Comparison of ENCODE assay signal across 9 mouse cellular contexts in genomic region chr4:57637636-57638386, GRCm38 (mm10).
A peak's percentile ranks its signal among the peaks of the same experiment; 100 is the strongest.
DNase-seq lines count a peak whose midpoint lies in the region; ATAC-seq lines count a peak whose summit lies in the region.
"Had no signal": no experiment of that assay in that cellular context is flagged by ENCODE, and none has a peak within 500 bp of the region (broad histone marks: within the 10 kb centered on the region; RNA-seq: fewer than 3 reads in every experiment).

No protein-coding gene starts in this region.

- H3K9me3 ChIP-seq in hindbrain, embryonic 13.5 days: no peaks in the 10 kb centered on the region

- peak overlapping the region; percentile 57 for H3K4me2 ChIP-seq in hindbrain, embryonic 13.5 days

- peak overlapping the region; percentile 67 for H3K9ac ChIP-seq in hindbrain, embryonic 13.5 days

- peak overlapping the region; percentile 84 for H3K27ac ChIP-seq in hindbrain, embryonic 13.5 days

- ATAC-seq in hindbrain, embryonic 13.5 days (ENCODE audit: low FRiP score): peak; percentile 88
- ATAC-seq: Patski had no signal

- no peaks in the 10 kb centered on the region for H3K36me3 ChIP-seq in hindbrain, embryonic 13.5 days

- DNase-seq in kidney, postnatal 14 days: peak; percentile 4
- no peak for DNase-seq in kidney, adult 18-20 months
- DNase-seq in embryo, embryonic 10.5 days (ENCODE audit: low spot score): peak; percentile 33
- peak; percentile 4 for DNase-seq in liver
- DNase-seq in right cerebral cortex, postnatal 25 days: peak; percentile 65
- DNase-seq in urinary bladder, postnatal 36 days (ENCODE audit: low spot score in 2 of 2): no peak
- no peak for DNase-seq in thymus, adult 18-20 months

- 0 out of 2 replicates have a peak, but pooled peaks cover 4% of the 10 kb centered on the region for H3K27me3 ChIP-seq in hindbrain, embryonic 13.5 days
- H3K27me3 ChIP-seq: Patski had no signal

- 31% methylated on average over 24 of the region's 24 CpGs for WGBS in hindbrain, embryonic 13.5 days

- peaks cover 34% of the 10 kb centered on the region for H3K4me1 ChIP-seq in hindbrain, embryonic 13.5 days (replicated peaks)

- H3K4me3 ChIP-seq in hindbrain, embryonic 13.5 days: peak overlapping the region; percentile 40

Comparison
In these comparisons a context has a peak if more than half of its experiments do, and no peak if none do; other contexts are left out.
1. DNase-seq: peak in kidney, postnatal 14 days (single experiment), embryo, embryonic 10.5 days (single experiment), liver (single experiment) and right cerebral cortex, postnatal 25 days (single experiment); none in kidney, adult 18-20 months (single experiment), urinary bladder, postnatal 36 days (0 of 2) and thymus, adult 18-20 months (0 of 2).